Mouse (Mus musculus) lung, postnatal 36 days (tissue): ENCODE results near the gene Vmn1r45.
"Not testable (repeated sequence)": the region's sequence is repeated elsewhere in the genome, so short reads cannot be mapped to it uniquely, and the experiment has no call there.

Experiments
- DNase-seq: peaks from one replicate; pipeline ENCODE4 v3.0.0; 2022; ENCODE audit warnings: mixed read lengths

Gene Vmn1r45

DNA sequence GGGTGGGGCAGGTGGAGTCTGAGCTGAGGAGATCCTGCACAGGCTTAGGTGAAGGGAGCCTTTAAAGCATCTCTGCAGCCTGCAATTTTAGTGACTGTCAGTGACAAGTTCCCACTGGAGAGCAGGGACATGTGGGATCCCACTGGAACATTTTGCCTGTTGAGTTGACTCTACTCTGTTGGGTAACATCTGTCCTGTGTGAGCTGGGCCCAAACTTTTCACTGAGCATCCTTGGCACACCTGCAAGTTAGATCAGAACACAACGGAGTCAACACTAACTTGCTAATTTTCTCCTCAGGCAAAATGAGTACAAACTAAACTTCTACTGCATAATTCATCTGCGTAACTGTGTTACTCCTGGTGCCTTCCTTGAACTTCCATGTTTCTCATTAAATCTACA, at the start of gene Vmn1r45:
Gene Vmn1r45 (minus strand): TSS at position 101 of the 400 bp plus-strand sequence.
- DNase-seq: not testable (repeated sequence)

- peak; percentile 3 for DNase-seq
Measured at GRCm38 (mm10) chr6:89985989-89986388, 45.6 kb upstream of the Vmn1r45 start.

GRCm38 (mm10) chr6:89969013-89969412, 28.6 kb upstream of the Vmn1r45 start, which contains the start of gene Vmn1r46:
Vmn1r46 (plus strand) TSS chr6:89969313.
- no peak for DNase-seq

DNA sequence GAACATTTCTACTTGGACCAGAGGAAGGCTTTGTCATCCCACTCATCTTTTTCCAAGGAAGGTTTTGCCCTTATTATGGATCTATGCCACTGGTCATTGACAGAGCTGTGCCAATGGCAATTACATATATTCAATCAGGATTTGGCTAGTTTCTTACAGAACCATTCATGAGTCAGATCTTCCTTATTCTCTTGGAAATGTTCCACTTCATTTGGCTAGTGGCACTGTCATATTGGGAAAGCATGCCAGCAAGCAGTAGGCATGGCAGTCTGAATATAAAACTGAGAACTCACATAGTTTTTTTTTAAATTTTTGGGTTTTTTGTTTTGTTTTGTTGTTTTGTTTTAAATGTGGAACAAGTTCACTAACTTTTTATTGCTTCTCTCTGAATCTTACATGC, 25.9 kb upstream of the Vmn1r45 start:
- no peak for DNase-seq

GRCm38 (mm10) chr6:89953556-89953955, 13.2 kb upstream of the Vmn1r45 start:
- DNase-seq: no peak

DNA sequence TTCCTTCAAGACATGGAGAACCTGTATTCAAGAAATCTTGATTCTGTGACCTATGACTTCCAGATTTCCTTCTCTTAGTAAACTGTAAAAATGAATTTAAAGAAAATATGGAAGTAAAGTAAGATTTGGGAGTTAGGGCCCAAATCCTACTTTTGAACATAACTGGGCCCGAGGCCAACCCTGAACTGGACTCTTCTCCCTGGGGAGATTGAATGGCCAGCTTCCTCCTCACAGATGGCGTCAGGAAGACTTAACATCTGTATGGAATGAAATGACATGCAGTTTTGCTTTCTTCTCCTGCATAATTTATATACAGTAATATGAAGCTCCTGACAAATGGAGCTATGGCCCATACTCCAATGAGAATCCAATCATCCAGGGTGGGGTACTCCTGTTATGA, 528 bp upstream of the Vmn1r45 start:
- no peak for DNase-seq

DNA sequence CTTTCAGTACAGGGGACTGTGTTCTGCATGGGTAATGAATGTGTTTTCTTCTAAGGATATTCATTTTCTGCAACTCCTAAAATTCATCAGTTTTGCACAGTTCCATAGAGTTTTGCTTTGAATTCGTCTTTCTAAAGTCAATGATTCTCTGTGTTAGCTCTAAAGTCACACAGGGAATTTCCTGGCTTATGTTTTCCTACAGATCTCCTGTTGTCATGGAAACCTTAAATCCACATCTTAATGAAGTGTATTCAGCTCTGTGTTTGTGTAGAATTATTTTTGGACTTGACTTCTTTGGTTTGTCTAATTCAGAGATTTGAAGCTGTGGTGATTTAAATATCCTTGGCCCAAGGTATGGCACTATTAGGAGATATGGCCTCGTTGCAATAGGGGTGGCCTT, 56.6 kb downstream of the Vmn1r45 start:
- DNase-seq: no peak

GRCm38 (mm10) chr6:89883360-89883759, 57.0 kb downstream of the Vmn1r45 start, which contains the start of gene Vmn1r44:
Vmn1r44 (plus strand) TSS chr6:89883660.
- DNase-seq: no peak
